ENCODE assay signal across 40 mouse cellular contexts in the genomic region with DNA sequence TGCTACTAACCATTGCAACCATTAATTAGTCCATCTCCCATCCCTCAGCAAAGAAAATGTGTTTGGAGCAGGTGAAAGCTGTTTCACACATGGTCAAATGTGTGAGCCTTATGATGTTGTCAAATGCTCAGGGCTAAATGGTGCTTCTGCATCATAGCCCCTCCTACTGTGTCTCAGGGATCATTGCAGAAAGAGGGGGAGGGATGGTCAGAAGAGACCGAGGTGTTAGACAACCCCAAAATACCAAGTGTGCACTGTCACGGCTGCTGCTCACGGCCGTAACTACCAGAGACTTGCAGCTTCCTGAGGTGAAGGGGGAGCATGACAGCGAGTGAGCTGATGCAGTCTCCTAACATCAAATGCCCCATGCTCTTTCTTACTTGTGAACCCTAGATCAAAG. TPM values are rescaled to one million over a fixed set of nuclear protein-coding genes. Genes with fewer than 3 reads are reported as not detected.
"Had no signal": no experiment of that assay in that cellular context is flagged by ENCODE, and none has a peak within 500 bp of the region (broad histone marks: within the 10 kb centered on the region; RNA-seq: fewer than 3 reads in every experiment).

No protein-coding gene starts in this region.

- H3K4me3 ChIP-seq: gastrocnemius, adult 2 months; heart, embryonic 13.5 days; heart, embryonic 15.5 days; hindbrain, embryonic 13.5 days; hindbrain, embryonic 15.5 days; layer of hippocampus, adult 2 months; limb, embryonic 13.5 days; limb, embryonic 15.5 days; liver, embryonic 12.5 days had no signal

- DNase-seq: gastrocnemius, adult 2 months; gastrocnemius, postnatal 10 days; gastrocnemius, postnatal 25 days; heart, adult 18-20 months; heart, postnatal 14 days; heart, postnatal 36 days; kidney, adult 11 months; kidney, adult 8-10 months; kidney, postnatal 14 days; kidney, postnatal 4 days; layer of hippocampus, adult 9-11 months; layer of hippocampus, postnatal 36 days; left cerebral cortex, postnatal 4 days had no signal

- H3K9ac ChIP-seq: heart, embryonic 13.5 days; heart, embryonic 15.5 days; hindbrain, embryonic 13.5 days; hindbrain, embryonic 15.5 days; limb, embryonic 13.5 days; limb, embryonic 15.5 days; liver, embryonic 12.5 days; liver, embryonic 14.5 days had no signal

- H3K4me2 ChIP-seq: heart, embryonic 11.5 days; heart, embryonic 13.5 days; heart, embryonic 15.5 days; hindbrain, embryonic 13.5 days; hindbrain, embryonic 15.5 days; limb, embryonic 13.5 days; limb, embryonic 15.5 days; liver, embryonic 12.5 days had no signal

- H3K4me1 ChIP-seq: heart, embryonic 13.5 days; heart, embryonic 15.5 days; hindbrain, embryonic 13.5 days; hindbrain, embryonic 15.5 days; limb, embryonic 13.5 days; limb, embryonic 15.5 days; liver, embryonic 12.5 days had no signal

- H3K27me3 ChIP-seq: heart, embryonic 13.5 days; heart, embryonic 15.5 days; hindbrain, embryonic 13.5 days; limb, embryonic 13.5 days; limb, embryonic 15.5 days; liver, embryonic 12.5 days had no signal

- H3K36me3 ChIP-seq: heart, embryonic 13.5 days; heart, embryonic 15.5 days; hindbrain, embryonic 13.5 days; hindbrain, embryonic 15.5 days; limb, embryonic 13.5 days; limb, embryonic 15.5 days; liver, embryonic 12.5 days had no signal

- H3K9me3 ChIP-seq: heart, embryonic 13.5 days; heart, embryonic 15.5 days; hindbrain, embryonic 13.5 days; hindbrain, embryonic 15.5 days; limb, embryonic 13.5 days; limb, embryonic 15.5 days; liver, embryonic 12.5 days had no signal

- H3K27ac ChIP-seq: gastrocnemius, adult 2 months; heart, embryonic 13.5 days; heart, embryonic 15.5 days; hindbrain, embryonic 13.5 days; hindbrain, embryonic 15.5 days; hindbrain, postnatal 0 days; layer of hippocampus, adult 2 months; limb, embryonic 13.5 days; limb, embryonic 15.5 days; liver, embryonic 12.5 days; liver, embryonic 14.5 days had no signal

- ATAC-seq: hindbrain, postnatal 0 days; intestine, embryonic 16.5 days; liver, embryonic 12.5 days had no signal

RNA-seq across cellular contexts. Expression of a gene that starts 50.8 kb away (rescaled TPM):
- total RNA-seq: gastrocnemius, adult 2 months; gastrocnemius, postnatal 10 days; gastrocnemius, postnatal 25 days; gastrocnemius, postnatal 4 days; heart, adult 18-20 months; heart, adult 8-10 months; heart, postnatal 14 days; heart, postnatal 36 days; hematopoietic stem cell, adult 5-6 weeks; hindbrain, postnatal 0 days; layer of hippocampus, adult 2 months; layer of hippocampus, postnatal 14 days; layer of hippocampus, postnatal 36 days; left cerebral cortex, adult 18-20 months; left cerebral cortex, adult 8-10 months; left cerebral cortex, postnatal 10 days; left cerebral cortex, postnatal 25 days; left cerebral cortex, postnatal 4 days; liver, adult 2 months had no signal
- polyA plus RNA-seq: frontal cortex, adult 2 months; heart, embryonic 11.5 days; heart, embryonic 13.5 days; heart, embryonic 15.5 days; heart, postnatal 0 days; hindbrain, embryonic 11.5 days; hindbrain, embryonic 13.5 days; hindbrain, embryonic 15.5 days; hindbrain, postnatal 0 days; intestine, embryonic 14.5 days; intestine, embryonic 16.5 days; kidney, embryonic 16.5 days; limb, embryonic 11.5 days; limb, embryonic 13.5 days; limb, embryonic 15.5 days; liver, adult 2 months; liver, embryonic 12.5 days; liver, embryonic 14.5 days had no signal

RNA-seq across cellular contexts. Expression of a gene that starts 58.4 kb away (rescaled TPM):
- total RNA-seq: gastrocnemius, adult 2 months; gastrocnemius, postnatal 10 days; gastrocnemius, postnatal 25 days; gastrocnemius, postnatal 4 days; heart, adult 8-10 months; heart, postnatal 36 days; layer of hippocampus, postnatal 36 days; left cerebral cortex, adult 18-20 months; left cerebral cortex, adult 8-10 months; left cerebral cortex, postnatal 25 days; liver, adult 2 months had no signal
- polyA plus RNA-seq: heart, embryonic 15.5 days; hindbrain, embryonic 15.5 days; limb, embryonic 15.5 days; liver, adult 2 months had no signal
